Mouse (Mus musculus): ENCODE measurements at regions not wholly inside any gene's neighbourhood (a gene's known extent, or its start where the extent isn't known, plus 50 kb on each side); places are given as distances from the start of the nearest gene placed in this dataset.

DNA sequence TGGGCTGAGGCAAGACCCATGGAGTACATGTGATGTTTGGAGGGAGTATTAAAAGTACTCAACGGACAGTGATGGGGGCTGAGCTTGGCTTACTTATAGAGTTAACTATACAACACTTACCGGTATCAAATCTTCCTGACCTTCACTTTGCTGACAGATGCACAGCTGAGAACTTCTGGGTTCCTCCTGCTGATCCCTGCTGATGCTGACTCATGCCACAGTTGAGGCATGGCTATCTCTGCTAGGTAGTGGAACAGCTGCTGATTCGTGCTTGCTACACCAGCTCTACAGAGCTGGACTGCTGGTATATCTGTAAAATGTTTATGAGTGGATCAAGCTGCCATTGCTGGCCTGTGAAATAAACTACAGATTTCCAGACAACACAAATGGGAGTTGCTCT, 145.3 kb upstream of the Olfm3 start:
- TF ChIP-seq CTCF (conservative IDR thresholded peaks at IDR 0.05; ENCODE audit: insufficient read depth, insufficient read length, low read depth, low read length) (no peak), POLR2A (IDR thresholded peaks at IDR 0.05; ENCODE audit: low read depth, low read length) (no peak)

All from kidney, adult 2 months (tissue).